Mouse (Mus musculus): ENCODE results near the gene Ctnnb1. TPM values are rescaled to one million over a fixed set of nuclear protein-coding genes. Genes with fewer than 3 reads are reported as not detected.

Ctnnb1 gene
- polyA plus RNA-seq, 1 experiment from 2014 or later: 350 TPM

DNA sequence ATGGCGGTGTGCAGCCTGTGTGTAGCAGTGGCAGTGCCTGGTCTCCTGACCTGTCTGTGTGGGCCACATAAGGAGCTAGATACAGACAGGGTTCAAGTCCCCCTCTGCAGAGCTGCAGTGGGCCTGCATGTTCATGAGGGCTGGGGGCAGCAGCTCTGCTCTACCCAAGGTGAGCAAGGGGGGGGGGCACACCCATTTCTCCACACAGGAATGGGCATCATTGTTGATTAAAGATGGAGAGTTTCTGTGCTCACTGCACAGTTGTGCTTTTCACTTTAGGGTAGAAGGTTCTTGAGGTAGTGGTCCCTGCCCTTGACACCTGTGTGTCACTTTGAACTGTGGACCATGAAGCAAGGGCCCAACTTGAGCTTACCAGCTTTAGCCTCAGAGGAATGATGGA lies 19.8 kb downstream of the Ctnnb1 start:
- Histone ChIP-seq H3K36me3 (ENCODE audit: control insufficient read depth, insufficient read depth, low read length) (peaks cover 29% of the 10 kb centered on the region), H3K9me3 (ENCODE audit: control insufficient read depth, low read length) (no peaks in the 10 kb centered on the region), H3K4me1 (ENCODE audit: control insufficient read depth, insufficient read depth, low read depth, low read length) (peaks cover 10% of the 10 kb centered on the region; the same call in 1 of the 2 replicates), H3K9ac (ENCODE audit: low read depth, low read length) (no peak overlapping the region), H3K4me2 (ENCODE audit: low read length) (no peak overlapping the region), H3K4me3 (ENCODE audit: low read length) (no peak overlapping the region), H3K27ac (ENCODE audit: low read depth, low read length) (no peak overlapping the region), H3K27me3 (replicated peaks; ENCODE audit: control insufficient read depth, insufficient read depth, low read length) (no peaks in the 10 kb centered on the region)
- 100% methylated on average over 1 of the region's 1 CpGs for WGBS
- no peak for ATAC-seq

DNA sequence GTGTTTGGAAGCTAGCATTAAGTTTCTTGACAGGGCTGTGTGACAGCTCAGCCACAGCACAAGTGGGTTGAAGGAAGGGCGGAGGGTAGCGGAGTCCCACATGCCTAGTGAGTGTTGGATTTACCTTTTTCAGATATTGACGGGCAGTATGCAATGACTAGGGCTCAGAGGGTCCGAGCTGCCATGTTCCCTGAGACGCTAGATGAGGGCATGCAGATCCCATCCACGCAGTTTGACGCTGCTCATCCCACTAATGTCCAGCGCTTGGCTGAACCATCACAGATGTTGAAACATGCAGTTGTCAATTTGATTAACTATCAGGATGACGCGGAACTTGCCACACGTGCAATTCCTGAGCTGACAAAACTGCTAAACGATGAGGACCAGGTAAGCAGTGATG lies 21.7 kb downstream of the Ctnnb1 start:
- Histone ChIP-seq H3K36me3 (ENCODE audit: control insufficient read depth, insufficient read depth, low read length) (peaks cover 49% of the 10 kb centered on the region), H3K27me3 (replicated peaks; ENCODE audit: control insufficient read depth, insufficient read depth, low read length) (no peaks in the 10 kb centered on the region), H3K4me2 (ENCODE audit: low read length) (no peak overlapping the region), H3K9me3 (ENCODE audit: control insufficient read depth, low read length) (no peaks in the 10 kb centered on the region), H3K27ac (ENCODE audit: low read depth, low read length) (no peak overlapping the region), H3K4me3 (ENCODE audit: low read length) (no peak overlapping the region), H3K4me1 (ENCODE audit: control insufficient read depth, insufficient read depth, low read depth, low read length) (peaks cover 10% of the 10 kb centered on the region; the same call in 1 of the 2 replicates), H3K9ac (ENCODE audit: low read depth, low read length) (no peak overlapping the region)
- ATAC-seq: no peak
- WGBS: 84% methylated on average over 12 of the region's 12 CpGs

DNA sequence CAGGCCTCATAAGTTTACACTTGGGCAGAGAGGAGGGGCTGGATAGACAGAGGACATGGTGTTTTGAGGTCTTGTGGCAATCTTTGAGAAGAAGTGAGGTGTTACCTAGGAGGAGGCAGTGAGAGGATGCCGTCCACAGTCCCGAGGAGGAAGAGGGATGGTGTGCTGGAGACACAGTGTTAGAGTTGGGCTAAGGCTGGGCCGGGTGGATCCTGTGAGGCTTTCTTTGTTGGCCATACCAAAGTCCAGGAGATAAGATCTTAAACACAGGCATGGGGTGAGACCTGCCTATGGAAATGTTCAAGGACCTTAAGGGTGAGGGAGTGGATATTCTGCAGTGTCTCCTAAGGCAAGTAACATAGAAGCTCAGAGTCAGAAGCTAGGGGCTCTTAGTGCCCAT lies 22.9 kb downstream of the Ctnnb1 start:
- H3K27ac ChIP-seq (ENCODE audit: low read depth, low read length): no peak overlapping the region
- H3K4me3 ChIP-seq (ENCODE audit: low read length): no peak overlapping the region
- no peak overlapping the region for H3K9ac ChIP-seq (ENCODE audit: low read depth, low read length)
- peaks cover 4% of the 10 kb centered on the region; the same call in 1 of the 2 replicates for H3K4me1 ChIP-seq (ENCODE audit: control insufficient read depth, insufficient read depth, low read depth, low read length)
- H3K36me3 ChIP-seq (ENCODE audit: control insufficient read depth, insufficient read depth, low read length): peaks cover 56% of the 10 kb centered on the region
- 90% methylated on average over 3 of the region's 3 CpGs for WGBS
- no peak overlapping the region for H3K4me2 ChIP-seq (ENCODE audit: low read length)
- H3K27me3 ChIP-seq (replicated peaks; ENCODE audit: control insufficient read depth, insufficient read depth, low read length): no peaks in the 10 kb centered on the region
- no peaks in the 10 kb centered on the region for H3K9me3 ChIP-seq (ENCODE audit: control insufficient read depth, low read length)
- no peak for ATAC-seq

DNA sequence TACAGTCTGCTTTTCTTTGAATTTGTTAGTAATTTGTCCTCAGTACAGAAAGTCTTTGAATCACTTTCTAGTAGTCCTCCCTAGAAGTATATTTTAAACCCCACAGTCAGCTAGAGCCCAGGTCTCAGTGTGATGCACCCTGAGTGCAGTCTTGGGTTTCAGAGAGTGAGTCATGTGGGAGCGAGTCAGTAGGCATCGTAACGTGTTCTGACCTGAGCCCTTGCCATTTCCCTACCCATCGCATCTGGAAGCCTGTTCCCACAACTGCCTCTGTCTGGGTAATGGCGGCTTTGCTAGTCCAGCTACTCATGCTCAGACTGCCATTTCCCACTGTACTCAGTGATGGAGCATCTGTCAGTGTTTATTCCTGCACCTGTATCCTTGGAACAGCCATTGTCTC lies 29.0 kb downstream of the Ctnnb1 start:
- Histone ChIP-seq H3K9ac (ENCODE audit: low read depth, low read length) (no peak overlapping the region), H3K4me3 (ENCODE audit: low read length) (no peak overlapping the region), H3K27ac (ENCODE audit: low read depth, low read length) (no peak overlapping the region), H3K36me3 (ENCODE audit: control insufficient read depth, insufficient read depth, low read length) (peaks cover 64% of the 10 kb centered on the region), H3K27me3 (replicated peaks; ENCODE audit: control insufficient read depth, insufficient read depth, low read length) (no peaks in the 10 kb centered on the region), H3K9me3 (ENCODE audit: control insufficient read depth, low read length) (no peaks in the 10 kb centered on the region), H3K4me2 (ENCODE audit: low read length) (no peak overlapping the region), H3K4me1 (ENCODE audit: control insufficient read depth, insufficient read depth, low read depth, low read length) (peaks cover 3% of the 10 kb centered on the region)
- WGBS: 86% methylated on average over 5 of the region's 5 CpGs
- ATAC-seq: no peak

DNA sequence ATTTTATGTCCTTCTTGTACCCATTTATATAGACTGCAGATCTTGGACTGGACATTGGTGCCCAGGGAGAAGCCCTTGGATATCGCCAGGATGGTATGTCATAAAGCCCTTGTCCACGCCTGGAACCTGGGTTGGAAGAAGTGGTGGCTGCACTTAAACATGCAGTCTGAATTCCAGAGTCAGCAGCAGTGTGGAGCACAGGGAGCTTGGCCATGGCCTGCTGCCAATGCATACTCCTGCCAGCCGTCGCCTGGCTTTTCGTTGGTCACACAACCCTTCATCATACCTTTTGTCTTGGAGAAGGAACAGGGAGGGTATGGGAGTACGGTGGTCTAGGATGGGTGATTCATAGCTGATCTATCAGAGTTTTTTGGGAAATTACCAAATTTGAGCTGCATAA lies 29.5 kb downstream of the Ctnnb1 start:
- no peaks in the 10 kb centered on the region for H3K9me3 ChIP-seq (ENCODE audit: control insufficient read depth, low read length)
- no peak overlapping the region for H3K9ac ChIP-seq (ENCODE audit: low read depth, low read length)
- peaks cover 59% of the 10 kb centered on the region for H3K36me3 ChIP-seq (ENCODE audit: control insufficient read depth, insufficient read depth, low read length)
- no peaks in the 10 kb centered on the region for H3K27me3 ChIP-seq (replicated peaks; ENCODE audit: control insufficient read depth, insufficient read depth, low read length)
- H3K4me3 ChIP-seq (ENCODE audit: low read length): no peak overlapping the region
- no peak for ATAC-seq
- 57% methylated on average over 6 of the region's 6 CpGs for WGBS
- peaks cover 4% of the 10 kb centered on the region for H3K4me1 ChIP-seq (ENCODE audit: control insufficient read depth, insufficient read depth, low read depth, low read length)
- no peak overlapping the region for H3K4me2 ChIP-seq (ENCODE audit: low read length)
- no peak overlapping the region; the same call in 1 of the 2 replicates for H3K27ac ChIP-seq (ENCODE audit: low read depth, low read length)

DNA sequence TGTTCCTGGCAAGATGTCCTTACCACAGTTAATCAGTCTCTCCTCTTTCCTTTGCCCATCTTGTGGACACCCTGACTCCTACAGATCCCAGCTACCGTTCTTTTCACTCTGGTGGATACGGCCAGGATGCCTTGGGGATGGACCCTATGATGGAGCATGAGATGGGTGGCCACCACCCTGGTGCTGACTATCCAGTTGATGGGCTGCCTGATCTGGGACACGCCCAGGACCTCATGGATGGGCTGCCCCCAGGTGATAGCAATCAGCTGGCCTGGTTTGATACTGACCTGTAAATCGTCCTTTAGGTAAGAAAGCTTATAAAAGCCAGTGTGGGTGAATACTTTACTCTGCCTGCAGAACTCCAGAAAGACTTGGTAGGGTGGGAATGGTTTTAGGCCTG lies 30.2 kb downstream of the Ctnnb1 start:
- Histone ChIP-seq H3K27ac (ENCODE audit: low read depth, low read length) (no peak overlapping the region), H3K9me3 (ENCODE audit: control insufficient read depth, low read length) (no peaks in the 10 kb centered on the region), H3K4me3 (ENCODE audit: low read length) (no peak overlapping the region), H3K36me3 (ENCODE audit: control insufficient read depth, insufficient read depth, low read length) (peaks cover 54% of the 10 kb centered on the region), H3K9ac (ENCODE audit: low read depth, low read length) (no peak overlapping the region), H3K4me1 (ENCODE audit: control insufficient read depth, insufficient read depth, low read depth, low read length) (peaks cover 5% of the 10 kb centered on the region), H3K27me3 (replicated peaks; ENCODE audit: control insufficient read depth, insufficient read depth, low read length) (no peaks in the 10 kb centered on the region), H3K4me2 (ENCODE audit: low read length) (no peak overlapping the region)
- 90% methylated on average over 4 of the region's 4 CpGs for WGBS
- ATAC-seq: no peak

DNA sequence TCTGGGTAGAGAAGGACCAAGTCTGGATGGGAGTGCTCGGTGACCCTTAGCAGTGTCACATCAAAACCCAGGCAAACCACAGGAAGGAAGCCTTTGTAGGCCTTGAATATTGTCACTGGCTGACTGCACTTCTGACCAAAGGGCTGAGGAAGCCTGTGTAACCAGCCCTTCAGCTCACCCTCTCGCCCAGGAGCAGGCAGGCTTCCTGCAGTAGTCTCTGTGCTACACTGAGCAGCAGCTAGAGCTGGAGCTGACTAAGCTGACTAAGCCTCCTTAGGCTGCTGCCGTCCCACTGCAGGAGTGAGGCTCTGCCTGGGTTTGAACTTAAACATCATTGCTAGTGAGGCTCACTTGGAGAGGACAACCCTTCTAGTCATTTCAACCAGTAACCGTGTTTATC lies 31.6 kb downstream of the Ctnnb1 start:
- Histone ChIP-seq H3K36me3 (ENCODE audit: control insufficient read depth, insufficient read depth, low read length) (peaks cover 40% of the 10 kb centered on the region), H3K9me3 (ENCODE audit: control insufficient read depth, low read length) (no peaks in the 10 kb centered on the region), H3K4me3 (ENCODE audit: low read length) (no peak overlapping the region), H3K9ac (ENCODE audit: low read depth, low read length) (no peak overlapping the region), H3K27me3 (replicated peaks; ENCODE audit: control insufficient read depth, insufficient read depth, low read length) (no peaks in the 10 kb centered on the region), H3K27ac (ENCODE audit: low read depth, low read length) (no peak overlapping the region), H3K4me2 (ENCODE audit: low read length) (no peak overlapping the region), H3K4me1 (ENCODE audit: control insufficient read depth, insufficient read depth, low read depth, low read length) (peaks cover 5% of the 10 kb centered on the region)
- ATAC-seq: no peak
- WGBS: 77% methylated on average over 4 of the region's 4 CpGs

DNA sequence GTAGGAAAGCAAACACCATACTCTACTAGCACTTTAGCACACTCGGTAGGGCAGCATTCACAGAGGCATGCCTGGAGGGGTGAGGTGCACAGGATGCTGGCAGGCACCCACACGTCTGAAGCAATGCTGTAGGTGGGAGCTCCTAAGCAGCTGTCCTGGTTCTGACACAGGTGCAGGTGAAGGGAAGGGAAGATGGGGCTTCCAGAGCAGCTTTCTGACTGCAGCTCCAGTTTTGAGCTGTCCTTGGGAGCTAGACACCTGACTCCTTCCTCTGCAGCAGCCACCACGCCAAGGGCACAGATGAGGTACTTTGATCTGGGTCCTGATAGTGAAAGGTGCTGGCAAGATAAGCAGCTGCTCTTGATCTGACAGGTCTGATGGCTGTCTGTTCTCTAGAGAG lies 32.5 kb downstream of the Ctnnb1 start:
- Histone ChIP-seq H3K4me2 (ENCODE audit: low read length) (no peak overlapping the region), H3K27ac (ENCODE audit: low read depth, low read length) (no peak overlapping the region), H3K36me3 (ENCODE audit: control insufficient read depth, insufficient read depth, low read length) (peaks cover 35% of the 10 kb centered on the region), H3K4me3 (ENCODE audit: low read length) (no peak overlapping the region), H3K27me3 (replicated peaks; ENCODE audit: control insufficient read depth, insufficient read depth, low read length) (no peaks in the 10 kb centered on the region), H3K4me1 (ENCODE audit: control insufficient read depth, insufficient read depth, low read depth, low read length) (peaks cover 5% of the 10 kb centered on the region), H3K9me3 (ENCODE audit: control insufficient read depth, low read length) (no peaks in the 10 kb centered on the region), H3K9ac (ENCODE audit: low read depth, low read length) (no peak overlapping the region)
- ATAC-seq: no peak
- WGBS: 69% methylated on average over 3 of the region's 3 CpGs

DNA sequence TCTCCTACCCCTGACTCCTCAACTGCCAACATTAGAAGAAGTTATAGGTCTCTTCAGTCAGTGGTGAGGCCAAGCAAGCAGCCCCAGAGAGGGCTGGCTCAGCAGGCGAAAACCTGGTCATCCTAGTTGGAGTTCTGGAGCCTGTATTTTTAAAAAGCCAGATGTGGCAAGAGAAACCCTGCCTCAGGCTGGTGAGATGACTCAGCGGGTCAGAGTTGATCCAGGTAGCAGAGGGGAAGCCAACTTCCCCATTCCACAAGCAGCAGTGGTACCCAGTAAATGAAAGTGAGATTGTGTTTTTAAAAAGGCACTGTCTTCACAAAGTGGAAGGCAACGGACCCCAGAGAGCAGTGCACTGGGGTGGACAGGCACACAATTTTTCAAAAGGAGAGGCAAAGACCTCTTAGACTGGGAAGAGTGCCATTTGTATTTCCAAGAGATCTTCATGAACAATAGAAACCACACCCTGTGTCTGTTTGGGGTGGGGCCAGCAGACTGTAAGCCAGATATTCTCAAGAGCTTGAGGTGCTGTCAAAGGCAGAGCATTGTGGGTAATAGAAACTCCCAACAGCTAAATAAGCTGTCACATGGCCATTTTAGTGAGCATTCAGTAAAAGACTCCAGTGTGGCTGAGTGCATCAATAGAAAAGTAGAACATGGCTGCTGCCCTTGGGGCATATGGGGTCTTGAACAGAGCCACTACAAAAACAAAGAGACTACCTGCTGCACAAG lies 33.1 kb downstream of the Ctnnb1 start:
- no peaks in the 10 kb centered on the region for H3K27me3 ChIP-seq (replicated peaks; ENCODE audit: control insufficient read depth, insufficient read depth, low read length)
- no peak overlapping the region for H3K9ac ChIP-seq (ENCODE audit: low read depth, low read length)
- H3K4me1 ChIP-seq (ENCODE audit: control insufficient read depth, insufficient read depth, low read depth, low read length): peaks cover 5% of the 10 kb centered on the region
- no peak overlapping the region for H3K4me3 ChIP-seq (ENCODE audit: low read length)
- whole genome bisulfite sequencing: 83% methylated on average over 3 of the region's 3 CpGs
- H3K36me3 ChIP-seq (ENCODE audit: control insufficient read depth, insufficient read depth, low read length): peaks cover 29% of the 10 kb centered on the region
- H3K4me2 ChIP-seq (ENCODE audit: low read length): no peak overlapping the region
- H3K27ac ChIP-seq (ENCODE audit: low read depth, low read length): no peak overlapping the region
- ATAC-seq: no peak
- H3K9me3 ChIP-seq (ENCODE audit: control insufficient read depth, low read length): no peaks in the 10 kb centered on the region

All from hindbrain, embryonic 16.5 days (tissue).